Mouse (Mus musculus): ENCODE data around the gene Tom1l2. TPM values are rescaled to one million over a fixed set of nuclear protein-coding genes. Genes with fewer than 3 reads are reported as not detected.

Tom1l2 gene
- total and polyA plus RNA-seq, 2 experiments from 2014 or later, result 44.3 to 80.8 TPM

DNA sequence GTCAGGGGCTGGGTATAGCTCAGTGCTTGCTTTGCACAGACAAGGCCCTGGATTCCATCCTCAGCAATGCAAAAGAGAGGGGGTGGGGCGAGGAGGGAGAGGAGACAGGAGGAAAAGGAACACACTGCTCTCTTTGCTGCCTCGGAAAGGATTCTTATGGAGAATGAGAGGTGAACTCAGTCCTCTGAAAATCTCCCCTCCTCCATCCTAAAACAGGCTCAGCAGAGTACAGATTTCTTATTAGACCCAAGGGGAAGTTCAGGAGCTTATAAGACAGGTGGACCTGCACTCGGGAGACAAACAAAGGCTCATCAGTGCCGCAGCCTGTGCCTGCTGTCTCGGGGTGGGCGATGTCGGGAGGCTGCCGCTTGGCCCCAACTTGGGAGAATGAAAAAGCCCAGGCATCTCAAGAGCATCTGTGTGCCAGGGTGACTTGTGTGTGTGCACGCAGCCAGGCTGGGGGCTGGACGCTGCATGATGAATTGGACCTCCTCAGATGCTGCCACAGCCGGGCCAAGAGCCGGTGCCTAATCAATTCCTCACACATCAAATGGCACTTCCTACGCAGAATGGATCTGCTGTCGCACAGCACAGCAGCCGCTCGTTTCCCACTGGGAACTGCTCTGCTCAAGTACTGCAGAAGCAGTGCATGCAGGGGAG, 32.2 kb upstream of the Tom1l2 start:
- DNase-seq (peak; percentile 76), ATAC-seq (peak; percentile 92)
- Histone ChIP-seq H3K9ac (peak overlapping the region; percentile 31; the same call in 1 of the 2 replicates), H3K4me3 (ENCODE audit: low read depth, low read length) (0 out of 2 replicates have a peak overlapping the region, but pooled peaks have one; percentile 13), H3K9me3 (ENCODE audit: low read length) (no peaks in the 10 kb centered on the region), H3K36me3 (ENCODE audit: insufficient read depth) (no peaks in the 10 kb centered on the region), H3K27ac (ENCODE audit: low read depth, low read length) (peak overlapping the region; percentile 80), H3K27me3 (ENCODE audit: insufficient read depth, low read length) (no peaks in the 10 kb centered on the region), H3K4me2 (ENCODE audit: low read depth) (peak overlapping the region; percentile 34), H3K4me1 (ENCODE audit: insufficient read depth) (peaks cover 17% of the 10 kb centered on the region; the same call in 1 of the 2 replicates)
- TF ChIP-seq CTCF (IDR thresholded peaks at IDR 0.05; ENCODE audit: low read depth), result no peak
- WGBS, result 2% methylated on average over 16 of the region's 16 CpGs

DNA sequence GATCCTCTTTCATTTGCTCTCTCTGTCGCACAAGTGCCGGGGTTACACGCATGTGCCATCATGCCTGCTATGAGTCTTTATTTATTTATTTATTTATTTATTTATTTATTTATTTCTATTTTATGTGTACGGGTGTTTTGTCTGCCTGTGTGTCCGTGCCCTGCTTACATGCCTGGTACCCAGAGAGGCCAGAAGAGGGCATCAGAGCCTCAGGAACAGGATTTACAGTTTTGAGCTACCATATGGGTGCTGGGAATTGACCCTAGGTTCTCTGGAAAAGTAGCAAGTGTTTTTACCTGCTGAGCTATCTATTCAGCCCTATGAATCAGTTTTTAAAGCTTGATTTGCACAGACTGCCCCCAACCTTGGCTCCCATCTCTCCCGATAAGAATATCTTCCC, 30.8 kb upstream of the Tom1l2 start:
- no peak overlapping the region for H3K27ac ChIP-seq (ENCODE audit: low read depth, low read length)
- DNase-seq (no peak), ATAC-seq (no peak)
- no peak overlapping the region for H3K4me3 ChIP-seq (ENCODE audit: low read depth, low read length)
- no peak overlapping the region for H3K9ac ChIP-seq
- no peaks in the 10 kb centered on the region for H3K27me3 ChIP-seq (ENCODE audit: insufficient read depth, low read length)
- no peaks in the 10 kb centered on the region for H3K9me3 ChIP-seq (ENCODE audit: low read length)
- H3K4me2 ChIP-seq (ENCODE audit: low read depth), result no peak overlapping the region
- H3K4me1 ChIP-seq (ENCODE audit: insufficient read depth), result peaks cover 17% of the 10 kb centered on the region; the same call in 1 of the 2 replicates
- 91% methylated on average over 6 of the region's 6 CpGs for WGBS
- H3K36me3 ChIP-seq (ENCODE audit: insufficient read depth), result no peaks in the 10 kb centered on the region
- TF ChIP-seq CTCF (IDR thresholded peaks at IDR 0.05; ENCODE audit: low read depth), result no peak

DNA sequence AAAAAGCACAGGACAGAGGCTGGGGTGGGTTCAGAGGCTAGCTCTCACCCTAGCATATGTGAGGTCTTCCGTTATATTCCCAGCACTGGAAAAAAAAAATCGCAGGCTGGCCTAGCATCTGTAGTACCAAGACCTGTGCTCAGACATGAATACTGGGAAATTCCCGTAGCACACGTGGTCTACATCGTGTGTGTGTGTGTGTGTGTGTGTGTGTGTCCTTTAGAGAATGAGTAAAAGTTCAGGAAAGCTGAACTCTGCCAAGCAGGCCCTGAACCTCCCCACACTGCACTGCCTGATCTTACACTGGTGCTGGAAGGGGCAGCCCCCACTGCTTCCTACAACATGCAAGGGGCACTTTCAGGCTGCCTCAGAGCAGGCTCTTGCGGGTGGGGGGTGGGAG, 21.8 kb upstream of the Tom1l2 start:
- Histone ChIP-seq H3K9ac (no peak overlapping the region), H3K4me2 (ENCODE audit: low read depth) (no peak overlapping the region), H3K27ac (ENCODE audit: low read depth, low read length) (no peak overlapping the region), H3K4me1 (ENCODE audit: insufficient read depth) (no peaks in the 10 kb centered on the region), H3K9me3 (ENCODE audit: low read length) (no peaks in the 10 kb centered on the region), H3K27me3 (ENCODE audit: insufficient read depth, low read length) (no peaks in the 10 kb centered on the region), H3K36me3 (ENCODE audit: insufficient read depth) (no peaks in the 10 kb centered on the region), H3K4me3 (ENCODE audit: low read depth, low read length) (no peak overlapping the region)
- TF ChIP-seq CTCF (IDR thresholded peaks at IDR 0.05; ENCODE audit: low read depth), result no peak
- 83% methylated on average over 6 of the region's 6 CpGs for WGBS
- DNase-seq (no peak), ATAC-seq (no peak)

DNA sequence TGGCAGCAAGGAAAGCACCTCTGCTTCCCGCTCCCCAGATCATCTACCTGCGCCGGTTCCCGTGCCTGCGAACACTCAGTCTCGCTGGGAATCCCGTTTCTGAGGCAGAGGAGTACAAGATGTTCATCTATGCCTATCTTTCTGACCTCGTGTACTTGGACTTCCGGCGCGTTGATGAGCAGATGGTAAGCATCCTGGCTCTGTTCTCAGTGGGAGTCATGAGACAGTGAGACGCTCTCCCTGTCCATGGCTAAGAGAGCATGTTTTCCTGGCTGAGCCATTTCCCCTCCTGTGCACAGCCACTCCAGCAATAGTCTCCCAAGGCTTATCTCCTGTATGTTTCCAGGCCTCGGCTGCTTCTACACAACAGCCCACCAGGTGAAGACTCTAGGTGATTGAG, 17.7 kb upstream of the Tom1l2 start:
- Histone ChIP-seq H3K4me2 (ENCODE audit: low read depth) (no peak overlapping the region), H3K9ac (no peak overlapping the region), H3K4me1 (ENCODE audit: insufficient read depth) (no peaks in the 10 kb centered on the region), H3K9me3 (ENCODE audit: low read length) (no peaks in the 10 kb centered on the region), H3K4me3 (ENCODE audit: low read depth, low read length) (no peak overlapping the region), H3K27me3 (ENCODE audit: insufficient read depth, low read length) (no peaks in the 10 kb centered on the region), H3K36me3 (ENCODE audit: insufficient read depth) (no peaks in the 10 kb centered on the region), H3K27ac (ENCODE audit: low read depth, low read length) (no peak overlapping the region)
- ATAC-seq (no peak), DNase-seq (no peak)
- no peak for TF ChIP-seq CTCF (IDR thresholded peaks at IDR 0.05; ENCODE audit: low read depth)
- 89% methylated on average over 13 of the region's 13 CpGs for WGBS

DNA sequence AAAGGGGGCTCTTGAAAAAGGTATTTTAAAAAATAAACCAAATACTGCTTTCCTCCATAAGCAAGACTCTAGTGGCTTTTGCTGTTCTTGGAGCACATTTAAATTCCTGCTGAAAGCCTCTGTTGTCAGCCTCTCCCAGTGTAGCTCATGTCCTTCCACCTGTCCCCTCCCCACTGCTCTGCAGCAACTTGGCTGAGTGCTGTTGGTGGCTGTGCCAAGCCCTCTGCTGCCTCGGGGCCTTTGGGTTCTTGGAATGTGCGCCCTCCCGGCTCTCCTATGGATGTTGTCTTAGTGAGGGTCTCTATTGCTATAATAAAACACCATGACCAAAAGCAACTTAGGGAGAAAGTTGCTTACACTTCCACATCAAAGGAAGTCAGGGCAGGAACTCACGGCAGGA, 16.7 kb upstream of the Tom1l2 start:
- Histone ChIP-seq H3K4me1 (ENCODE audit: insufficient read depth) (no peaks in the 10 kb centered on the region), H3K36me3 (ENCODE audit: insufficient read depth) (no peaks in the 10 kb centered on the region), H3K4me2 (ENCODE audit: low read depth) (no peak overlapping the region), H3K27me3 (ENCODE audit: insufficient read depth, low read length) (no peaks in the 10 kb centered on the region), H3K4me3 (ENCODE audit: low read depth, low read length) (no peak overlapping the region), H3K9ac (no peak overlapping the region), H3K27ac (ENCODE audit: low read depth, low read length) (no peak overlapping the region), H3K9me3 (ENCODE audit: low read length) (no peaks in the 10 kb centered on the region)
- ATAC-seq (no peak), DNase-seq (no peak)
- no peak for TF ChIP-seq CTCF (IDR thresholded peaks at IDR 0.05; ENCODE audit: low read depth)
- 57% methylated on average over 4 of the region's 4 CpGs for WGBS

DNA sequence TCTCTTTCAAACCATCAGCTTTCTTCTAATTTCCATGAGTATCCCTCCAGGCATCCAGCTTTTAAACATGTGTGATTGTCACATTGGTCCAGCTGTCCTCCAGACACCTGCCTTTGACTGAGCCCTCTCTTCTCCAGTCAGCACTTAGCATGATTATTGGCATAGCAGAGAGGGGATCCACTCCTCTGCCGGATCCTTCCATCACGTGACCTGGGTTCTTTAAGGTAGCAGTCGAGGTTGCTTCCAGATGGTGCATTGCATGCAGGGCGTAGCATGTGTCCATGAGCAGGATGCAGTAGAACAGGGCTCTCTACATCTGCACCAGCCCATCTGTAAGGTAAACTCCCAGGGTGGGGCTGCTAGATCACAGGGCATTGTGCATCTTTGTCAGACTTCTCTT, 16.2 kb upstream of the Tom1l2 start:
- Histone ChIP-seq H3K27me3 (ENCODE audit: insufficient read depth, low read length) (no peaks in the 10 kb centered on the region), H3K4me3 (ENCODE audit: low read depth, low read length) (no peak overlapping the region), H3K9ac (no peak overlapping the region), H3K9me3 (ENCODE audit: low read length) (no peaks in the 10 kb centered on the region), H3K36me3 (ENCODE audit: insufficient read depth) (no peaks in the 10 kb centered on the region), H3K27ac (ENCODE audit: low read depth, low read length) (no peak overlapping the region), H3K4me2 (ENCODE audit: low read depth) (no peak overlapping the region), H3K4me1 (ENCODE audit: insufficient read depth) (no peaks in the 10 kb centered on the region)
- DNase-seq (no peak), ATAC-seq (no peak)
- TF ChIP-seq CTCF (IDR thresholded peaks at IDR 0.05; ENCODE audit: low read depth), result no peak
- WGBS, result 84% methylated on average over 4 of the region's 4 CpGs

DNA sequence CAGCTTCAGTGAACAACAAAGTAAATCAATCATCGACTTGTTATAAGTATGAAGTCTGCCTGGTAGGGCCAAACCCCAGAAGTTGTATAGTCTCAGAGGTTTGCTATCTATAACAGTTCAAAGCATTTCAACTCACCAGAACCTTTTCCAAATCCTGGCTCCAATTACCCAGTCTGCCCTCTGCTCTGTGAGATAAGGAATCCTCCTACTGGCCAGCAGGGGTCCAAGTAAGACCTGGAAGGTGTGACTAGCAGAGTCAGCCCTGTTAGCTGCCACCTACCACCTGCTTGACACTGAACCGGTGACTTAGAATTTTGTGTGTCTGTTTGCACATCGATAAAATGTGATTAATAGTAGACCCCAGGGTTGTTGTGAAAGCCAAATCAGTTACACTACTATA, 14.6 kb upstream of the Tom1l2 start:
- TF ChIP-seq CTCF (IDR thresholded peaks at IDR 0.05; ENCODE audit: low read depth), result no peak

More for the DNA sequence above, 14.6 kb upstream of the Tom1l2 start:
- Histone ChIP-seq H3K27ac (ENCODE audit: low read depth, low read length) (no peak overlapping the region), H3K27me3 (ENCODE audit: insufficient read depth, low read length) (no peaks in the 10 kb centered on the region), H3K36me3 (ENCODE audit: insufficient read depth) (no peaks in the 10 kb centered on the region), H3K4me2 (ENCODE audit: low read depth) (no peak overlapping the region), H3K9me3 (ENCODE audit: low read length) (no peaks in the 10 kb centered on the region), H3K4me3 (ENCODE audit: low read depth, low read length) (no peak overlapping the region), H3K4me1 (ENCODE audit: insufficient read depth) (no peaks in the 10 kb centered on the region), H3K9ac (no peak overlapping the region)
- DNase-seq (no peak), ATAC-seq (no peak)
- 80% methylated on average over 3 of the region's 3 CpGs for WGBS

Data from forebrain, postnatal 0 days (tissue).